Comparison of ENCODE assay signal across 8 mouse cellular contexts in genomic region chr14:19985912-19986613, GRCm38 (mm10). TPM values are rescaled to one million over a fixed set of nuclear protein-coding genes. Genes with fewer than 3 reads are reported as not detected.
DNase-seq lines count a peak whose midpoint lies in the region; ATAC-seq and TF ChIP-seq lines count a peak whose summit lies in the region.

No protein-coding gene starts in this region.

- WGBS in limb, embryonic 15.5 days, result 28% methylated on average over 8 of the region's 8 CpGs
- WGBS in small intestine, adult 2 months, result 33% methylated on average over 8 of the region's 8 CpGs

- peak; percentile 31 for DNase-seq in thymus, postnatal 0 days (ENCODE audit: low spot score)
- DNase-seq in thymus, adult 18-20 months, result no peak
- DNase-seq in heart, adult 9 months (ENCODE audit: low spot score in 2 of 2), result peak; percentile 5 to 21
- no peak for DNase-seq in gastrocnemius, postnatal 10 days
- no peak for DNase-seq in cerebellum, postnatal 36 days
- DNase-seq in MN1 (ENCODE audit: low spot score), result no peak

- H3K36me3 ChIP-seq in limb, embryonic 15.5 days, result no peaks in the 10 kb centered on the region
- no peaks in the 10 kb centered on the region for H3K36me3 ChIP-seq in small intestine, adult 2 months (ENCODE audit: control insufficient read depth, insufficient read depth, low read length)

- TF ChIP-seq POLR2A in small intestine, adult 2 months (IDR thresholded peaks at IDR 0.05; ENCODE audit: low read depth, low read length), result no peak

- TF ChIP-seq CTCF in small intestine, adult 2 months (IDR thresholded peaks at IDR 0.05; ENCODE audit: extremely low read depth, insufficient read length, insufficient replicate concordance, low read depth, low read length), result no peak

- H3K9me3 ChIP-seq in limb, embryonic 15.5 days, result no peaks in the 10 kb centered on the region

- no peaks in the 10 kb centered on the region for H3K27me3 ChIP-seq in limb, embryonic 15.5 days
- no peaks in the 10 kb centered on the region for H3K27me3 ChIP-seq in small intestine, adult 2 months (ENCODE audit: control insufficient read depth, insufficient read depth, low read length)

- peak overlapping the region; percentile 41 for H3K4me2 ChIP-seq in limb, embryonic 15.5 days

- H3K27ac ChIP-seq in limb, embryonic 15.5 days, result peak overlapping the region; percentile 89
- H3K27ac ChIP-seq in small intestine, adult 2 months (ENCODE audit: insufficient read depth, low read depth, low read length), result peak overlapping the region; percentile 63

- ATAC-seq in limb, embryonic 15.5 days (ENCODE audit: insufficient number of reproducible peaks, low FRiP score, low TSS enrichment, low read depth), result no peak

- H3K9ac ChIP-seq in limb, embryonic 15.5 days, result 0 out of 2 replicates have a peak overlapping the region, but pooled peaks have one; percentile 26

- peak overlapping the region; percentile 27; the same call in 1 of the 2 replicates for H3K4me3 ChIP-seq in limb, embryonic 15.5 days
- H3K4me3 ChIP-seq in small intestine, adult 2 months (ENCODE audit: low read depth, low read length), result no peak overlapping the region

- H3K4me1 ChIP-seq in limb, embryonic 15.5 days, result peaks cover 30% of the 10 kb centered on the region
- H3K4me1 ChIP-seq in small intestine, adult 2 months (ENCODE audit: control insufficient read depth, insufficient read depth, insufficient read length, low read length), result peaks cover 6% of the 10 kb centered on the region

RNA-seq across cellular contexts. Expression of gene Gng2, which starts 8.6 kb away (rescaled TPM):
- polyA plus RNA-seq in thymus, postnatal 0 days (2015; fragmentation: Nextera tagmentation; extraction: Ambion mirVana), result 28.0 and 34.2 TPM in 2 replicates
- 49.4 and 60.6 TPM in 2 replicates for polyA plus RNA-seq in limb, embryonic 15.5 days (2015; fragmentation: Nextera tagmentation; extraction: Ambion mirVana)
- 8.3 and 9.9 TPM in 2 replicates for polyA plus RNA-seq in small intestine, adult 2 months (2012; rRNA removed)
- 10 to 100 TPM; 18.2 to 18.4 TPM for total RNA-seq in gastrocnemius, postnatal 10 days (2021)

Comparison
In these comparisons a context has a peak if more than half of its experiments do, and no peak if none do; other contexts are left out.
1. DNase-seq: peak in thymus, postnatal 0 days (single experiment) and heart, adult 9 months (2 of 2); none in thymus, adult 18-20 months (0 of 2), gastrocnemius, postnatal 10 days (single experiment), cerebellum, postnatal 36 days (0 of 2) and MN1 (single experiment).